Comparison of ENCODE assay signal across 9 mouse cellular contexts in the genomic region with DNA sequence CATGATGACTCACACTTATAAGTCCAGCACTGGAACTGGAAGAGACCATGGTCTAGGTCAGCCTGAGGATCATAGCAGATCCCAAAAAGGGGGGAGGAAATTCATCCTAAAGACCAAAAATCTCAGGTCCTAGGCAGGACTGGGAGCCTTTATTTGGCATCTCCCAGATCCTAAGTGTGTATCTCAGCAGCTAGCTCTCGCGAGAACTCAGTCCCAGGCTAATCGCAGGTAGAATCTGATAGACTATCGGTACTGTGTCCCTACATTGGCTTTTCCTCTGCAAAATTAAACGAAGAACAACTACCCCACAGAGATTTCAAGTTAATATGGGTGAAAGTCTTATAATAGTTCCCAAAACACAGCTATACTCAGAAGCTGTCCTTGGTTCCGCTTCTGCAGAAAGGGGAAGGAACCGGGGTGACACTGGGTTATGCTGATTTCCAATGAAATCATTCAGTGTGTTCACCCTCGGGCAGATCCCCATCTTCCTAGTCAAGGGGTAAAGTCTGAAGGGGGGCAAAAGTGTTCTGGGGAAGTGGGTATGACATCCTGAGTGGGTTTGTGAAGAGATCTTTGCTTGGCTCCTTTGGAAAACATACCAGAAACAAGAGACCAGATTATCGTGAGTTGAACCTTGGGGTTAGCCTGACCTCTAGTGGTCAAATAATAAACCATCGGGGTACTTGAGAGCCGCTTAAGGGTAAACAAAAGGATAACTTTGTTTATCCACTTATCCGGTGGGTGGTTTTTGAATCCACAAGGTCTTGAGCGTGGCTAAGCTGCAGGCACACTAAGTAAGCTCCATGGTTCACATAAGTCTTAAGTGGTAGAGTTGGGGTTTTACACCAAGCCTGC. TPM values are rescaled to one million over a fixed set of nuclear protein-coding genes. Genes with fewer than 3 reads are reported as not detected.
DNase-seq lines count a peak whose midpoint lies in the region; ATAC-seq lines count a peak whose summit lies in the region.
"Had no signal": no experiment of that assay in that cellular context is flagged by ENCODE, and none has a peak within 500 bp of the region (broad histone marks: within the 10 kb centered on the region; RNA-seq: fewer than 3 reads in every experiment).

No protein-coding gene starts in this region.

- 0 out of 2 replicates have a peak overlapping the region, but pooled peaks have one; percentile 14 for H3K4me3 ChIP-seq in midbrain, embryonic 13.5 days (replicated peaks)
- H3K4me3 ChIP-seq: embryonic facial prominence, embryonic 13.5 days had no signal

- no peaks in the 10 kb centered on the region for H3K36me3 ChIP-seq in midbrain, embryonic 13.5 days
- H3K36me3 ChIP-seq: embryonic facial prominence, embryonic 13.5 days had no signal

- intact Hi-C loops in heart, postnatal 14 days (cut with DNase I), result loop anchor here (1.0 to 5.0 kb wide), 5 partner anchors 98 to 673 kb away; no protein-coding TSS in a partner anchor

- ATAC-seq in midbrain, embryonic 13.5 days, result peak; percentile 72

- H3K4me2 ChIP-seq in midbrain, embryonic 13.5 days (replicated peaks), result peak overlapping the region; percentile 29; the same call in 1 of the 2 replicates
- H3K4me2 ChIP-seq: embryonic facial prominence, embryonic 13.5 days had no signal

- H3K27ac ChIP-seq in midbrain, embryonic 13.5 days, result no peak overlapping the region
- H3K27ac ChIP-seq: embryonic facial prominence, embryonic 13.5 days had no signal

- no peak overlapping the region for H3K9ac ChIP-seq in midbrain, embryonic 13.5 days (replicated peaks)
- H3K9ac ChIP-seq: embryonic facial prominence, embryonic 13.5 days had no signal

- no peaks in the 10 kb centered on the region for H3K9me3 ChIP-seq in midbrain, embryonic 13.5 days
- H3K9me3 ChIP-seq: embryonic facial prominence, embryonic 13.5 days had no signal

- H3K4me1 ChIP-seq in midbrain, embryonic 13.5 days (replicated peaks), result peaks cover 5% of the 10 kb centered on the region; the same call in 1 of the 2 replicates
- H3K4me1 ChIP-seq: embryonic facial prominence, embryonic 13.5 days had no signal

- WGBS in midbrain, embryonic 13.5 days, result 45% methylated on average over 13 of the region's 13 CpGs

- DNase-seq in left cerebral cortex, adult 11 months (ENCODE audit: low spot score), result peak; percentile 37
- DNase-seq in left cerebral cortex, adult 8-10 months (ENCODE audit: low spot score in 2 of 2), result no peak
- peak; percentile 45 for DNase-seq in Muller cell, postnatal 12 days (ENCODE audit: inconsistent ontology term)
- peak; percentile 15 to 35 for DNase-seq in cerebellum, postnatal 25 days
- peak; percentile 26 to 53 for DNase-seq in heart, postnatal 14 days
- peak; percentile 25 to 29 for DNase-seq in layer of hippocampus, postnatal 25 days (ENCODE audit: extremely low spot score in 1 of 2, low spot score in 1 of 2)
- peak; percentile 43 for DNase-seq in yolk sac, embryonic 10.5 days (ENCODE audit: low spot score)

- H3K27me3 ChIP-seq in midbrain, embryonic 13.5 days, result no peaks in the 10 kb centered on the region
- H3K27me3 ChIP-seq: embryonic facial prominence, embryonic 13.5 days had no signal

RNA-seq across cellular contexts. Expression of gene Rbbp6, which starts 45.5 kb away (rescaled TPM):
- 10 to 100 TPM; 60.1 to 72.3 (median 69.7) TPM for total RNA-seq in left cerebral cortex, adult 8-10 months (2022)
- total RNA-seq in heart, postnatal 14 days (2021), result 10 to 100 TPM; 40.5 to 42.2 TPM
- total RNA-seq in layer of hippocampus, postnatal 25 days (2021), result 10 to 100 TPM; 57.9 to 73.0 TPM
- 31.3 and 34.1 TPM in 2 replicates for polyA plus RNA-seq in midbrain, embryonic 13.5 days (2015; fragmentation: Nextera tagmentation; extraction: Ambion mirVana)

Comparison
In these comparisons a context has a peak if more than half of its experiments do, and no peak if none do; other contexts are left out.
1. DNase-seq: peak in left cerebral cortex, adult 11 months (single experiment), Muller cell, postnatal 12 days (single experiment), cerebellum, postnatal 25 days (2 of 2), heart, postnatal 14 days (2 of 2), layer of hippocampus, postnatal 25 days (2 of 2) and yolk sac, embryonic 10.5 days (single experiment); none in left cerebral cortex, adult 8-10 months (0 of 2).